Mouse (Mus musculus) cerebellum, postnatal 25 days (tissue): ENCODE measurements around the gene Ablim1.

Experiments used
- DNase-seq, 2 experiments: peaks; one replicate each; pipeline ENCODE4 v3.0.0; 2021; ENCODE audit warnings: mixed read lengths in 2 of 2

Ablim1 gene

GRCm38 (mm10) chr19:57255157-57255556 is 59.6 kb downstream of the Ablim1 start:
- DNase-seq: no peak

GRCm38 (mm10) chr19:57252692-57253448 is 61.8 kb downstream of the Ablim1 start:
- DNase-seq: no peak

GRCm38 (mm10) chr19:57248781-57249180 is 65.9 kb downstream of the Ablim1 start:
- no peak for DNase-seq

- DNase-seq: peak; percentile 76 to 77
These were observed 67.5 kb downstream of the Ablim1 start for GRCm38 (mm10) chr19:57247221-57247620.

- DNase-seq: no peak
These were observed 70.4 kb downstream of the Ablim1 start for GRCm38 (mm10) chr19:57244281-57244680.

GRCm38 (mm10) chr19:57243606-57244005 is 71.1 kb downstream of the Ablim1 start:
- peak in 1 of 2 experiments; percentile 48 for DNase-seq

- DNase-seq: no peak
These were observed 71.5 kb downstream of the Ablim1 start for GRCm38 (mm10) chr19:57243191-57243590.

- DNase-seq: peak; percentile 66 to 67
These were observed 73.1 kb downstream of the Ablim1 start for GRCm38 (mm10) chr19:57241363-57242192.

GRCm38 (mm10) chr19:57240259-57240658 is 74.5 kb downstream of the Ablim1 start:
- DNase-seq: peak in 1 of 2 experiments; percentile 63

GRCm38 (mm10) chr19:57239176-57239784 is 75.4 kb downstream of the Ablim1 start:
- DNase-seq: peak; percentile 90 to 92

GRCm38 (mm10) chr19:57238461-57238860 is 76.3 kb downstream of the Ablim1 start:
- peak; percentile 84 to 86 for DNase-seq

GRCm38 (mm10) chr19:57237534-57237933 is 77.2 kb downstream of the Ablim1 start:
- no peak for DNase-seq

GRCm38 (mm10) chr19:57236647-57237046 is 78.1 kb downstream of the Ablim1 start:
- peak; percentile 65 to 70 for DNase-seq

- DNase-seq: peak; percentile 67 to 79
These were observed 78.8 kb downstream of the Ablim1 start for GRCm38 (mm10) chr19:57235931-57236330.

- DNase-seq: no peak
These were observed 83.7 kb downstream of the Ablim1 start for GRCm38 (mm10) chr19:57230996-57231395.

GRCm38 (mm10) chr19:57229161-57229560 is 85.6 kb downstream of the Ablim1 start:
- peak in 1 of 2 experiments; percentile 57 for DNase-seq

GRCm38 (mm10) chr19:57228576-57228975 is 86.1 kb downstream of the Ablim1 start:
- no peak for DNase-seq

GRCm38 (mm10) chr19:57224390-57224789 is 90.3 kb downstream of the Ablim1 start:
- no peak for DNase-seq

GRCm38 (mm10) chr19:57223686-57224085 is 91.0 kb downstream of the Ablim1 start:
- no peak for DNase-seq

- DNase-seq: no peak
These were observed 92.1 kb downstream of the Ablim1 start for GRCm38 (mm10) chr19:57222657-57223056.

- no peak for DNase-seq
These were observed 93.0 kb downstream of the Ablim1 start for GRCm38 (mm10) chr19:57221684-57222235.

GRCm38 (mm10) chr19:57219758-57220157 is 95.0 kb downstream of the Ablim1 start:
- DNase-seq: no peak

GRCm38 (mm10) chr19:57217161-57217560 is 97.6 kb downstream of the Ablim1 start:
- DNase-seq: no peak
